Mouse (Mus musculus) retina, postnatal 1 day (tissue): ENCODE measurements around the gene Gmds.

Source experiments
- DNase-seq: peaks from one replicate; pipeline ENCODE4 v3.0.0-alpha.2; 2012

Gene Gmds

DNA sequence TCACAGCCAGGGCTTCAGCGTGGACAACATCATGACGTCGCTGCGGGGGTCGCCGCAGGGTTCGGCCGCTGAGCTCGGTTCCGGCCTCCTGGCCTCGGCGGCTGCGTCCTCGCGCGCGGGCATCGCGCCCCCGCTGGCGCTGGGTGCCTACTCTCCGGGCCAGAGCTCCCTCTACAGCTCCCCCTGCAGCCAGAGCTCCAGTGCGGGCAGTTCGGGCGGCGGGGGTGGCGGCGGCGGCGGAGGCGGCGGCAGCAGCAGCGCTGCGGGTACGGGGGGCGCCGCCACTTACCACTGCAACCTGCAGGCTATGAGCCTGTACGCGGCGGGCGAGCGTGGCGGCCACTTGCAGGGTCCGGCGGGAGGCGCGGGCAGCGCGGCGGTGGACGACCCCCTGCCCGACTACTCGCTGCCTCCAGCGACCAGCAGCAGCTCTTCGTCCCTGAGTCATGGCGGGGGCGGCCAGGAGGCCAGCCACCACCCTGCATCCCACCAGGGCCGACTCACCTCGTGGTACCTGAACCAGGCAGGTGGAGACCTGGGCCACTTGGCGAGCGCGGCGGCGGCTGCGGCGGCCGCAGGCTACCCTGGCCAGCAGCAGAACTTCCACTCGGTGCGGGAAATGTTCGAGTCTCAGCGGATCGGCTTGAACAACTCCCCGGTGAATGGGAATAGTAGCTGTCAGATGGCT is 530.3 kb downstream of the Gmds start:
- DNase-seq = peak; percentile 69

GRCm38 (mm10) chr13:31807736-31808115 is 530.8 kb downstream of the Gmds start:
- no peak for DNase-seq

DNA sequence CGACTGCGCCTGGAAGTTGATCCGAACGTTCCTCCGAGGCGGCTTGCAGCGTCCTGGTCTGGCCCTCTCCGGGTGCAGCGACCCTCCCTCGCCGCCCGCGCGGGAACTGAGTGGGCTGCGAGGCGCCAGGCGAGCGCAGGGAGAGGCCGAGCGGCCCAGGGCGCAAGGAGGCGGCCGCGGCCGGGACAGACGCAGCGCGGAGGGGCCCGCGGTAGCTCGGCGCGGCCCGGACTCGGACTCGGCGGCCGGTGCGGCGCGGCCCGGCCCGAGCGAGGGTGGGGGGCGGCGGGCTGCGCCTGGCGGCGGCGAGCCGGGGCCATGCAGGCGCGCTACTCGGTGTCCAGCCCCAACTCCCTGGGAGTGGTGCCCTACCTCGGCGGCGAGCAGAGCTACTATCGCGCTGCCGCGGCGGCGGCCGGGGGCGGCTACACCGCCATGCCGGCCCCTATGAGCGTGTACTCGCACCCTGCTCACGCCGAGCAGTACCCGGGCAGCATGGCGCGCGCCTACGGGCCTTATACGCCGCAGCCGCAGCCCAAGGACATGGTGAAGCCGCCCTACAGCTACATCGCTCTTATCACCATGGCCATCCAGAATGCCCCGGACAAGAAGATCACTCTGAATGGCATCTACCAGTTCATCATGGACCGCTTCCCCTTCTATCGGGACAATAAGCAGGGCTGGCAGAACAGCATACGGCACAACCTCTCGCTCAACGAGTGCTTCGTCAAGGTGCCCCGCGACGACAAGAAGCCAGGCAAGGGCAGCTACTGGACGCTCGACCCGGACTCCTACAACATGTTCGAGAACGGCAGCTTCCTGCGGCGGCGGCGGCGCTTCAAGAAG is 531.4 kb downstream of the Gmds start:
- DNase-seq = peak; percentile 61

DNA sequence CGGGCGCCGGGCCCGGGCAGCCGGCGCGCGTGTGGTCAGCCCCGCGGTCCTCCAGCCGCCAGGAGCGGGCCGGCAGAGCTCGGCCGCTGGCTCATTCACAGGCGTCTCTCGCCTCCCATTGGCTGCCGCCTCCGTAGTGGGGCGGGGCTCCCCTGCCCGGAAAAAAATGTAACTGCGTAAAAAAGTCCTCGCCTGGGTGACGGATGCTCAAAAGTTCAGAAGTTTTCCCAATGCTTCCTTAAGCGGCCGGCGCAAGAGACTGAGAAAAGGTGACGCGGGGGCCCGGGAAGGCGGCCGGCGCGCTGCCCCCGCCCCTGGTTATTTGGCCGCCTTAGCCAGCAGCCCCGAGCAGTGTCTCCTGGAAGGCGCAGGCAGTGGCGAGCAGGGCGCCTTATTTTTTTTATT is 532.1 kb downstream of the Gmds start, which contains the start of gene Foxc1:
Foxc1 (plus strand) TSS at position 206 of the 405 bp plus-strand sequence.
- DNase-seq = peak; percentile 87

GRCm38 (mm10) chr13:31805831-31806427 is 532.6 kb downstream of the Gmds start:
- no peak for DNase-seq

- no peak for DNase-seq
Measured at GRCm38 (mm10) chr13:31804571-31804970, 534.0 kb downstream of the Gmds start.

DNA sequence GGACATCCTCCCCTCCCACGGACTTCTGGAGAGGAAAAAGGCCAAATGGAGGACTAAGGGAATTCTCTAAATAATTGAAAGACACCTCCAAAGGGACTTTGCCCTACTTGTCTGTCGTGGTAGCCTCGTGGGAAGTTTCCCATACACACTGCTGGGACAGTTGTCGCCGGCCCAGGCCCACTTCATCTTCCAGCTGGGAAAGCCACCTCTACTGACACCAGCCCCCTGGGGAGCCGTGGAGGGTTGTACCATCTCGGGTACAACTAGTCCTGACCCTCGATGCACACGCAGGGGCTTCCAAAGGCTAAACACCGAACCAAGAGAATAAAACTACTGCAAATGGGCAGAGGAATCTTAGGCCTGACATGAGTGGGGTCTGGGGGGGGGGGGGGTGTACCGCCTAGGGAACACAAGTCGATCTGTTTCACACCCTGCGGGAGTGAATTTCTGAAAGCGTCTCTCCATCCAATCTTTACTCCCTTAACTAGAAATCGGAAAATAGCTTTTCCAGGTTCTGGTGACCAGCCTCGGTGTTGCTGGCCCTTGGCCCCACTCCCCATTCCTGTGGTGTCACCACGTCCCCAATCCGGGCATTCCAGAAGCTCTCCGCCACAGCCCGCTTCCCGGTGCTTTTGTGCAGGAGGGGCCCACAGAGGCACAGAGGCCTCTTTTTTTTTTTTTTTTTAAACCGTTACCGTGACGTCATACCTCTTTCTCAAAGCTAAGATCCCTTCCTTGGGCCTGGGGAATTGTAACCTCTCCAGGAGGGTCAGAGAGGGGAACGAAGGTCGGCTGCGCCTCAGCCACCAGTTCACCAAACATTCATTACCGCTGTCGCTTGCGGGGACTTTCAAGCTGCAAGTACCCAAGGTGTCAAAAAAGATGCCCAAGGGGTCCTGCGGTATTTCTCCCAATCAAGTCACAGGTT is 535.1 kb downstream of the Gmds start:
- peak; percentile 49 for DNase-seq

DNA sequence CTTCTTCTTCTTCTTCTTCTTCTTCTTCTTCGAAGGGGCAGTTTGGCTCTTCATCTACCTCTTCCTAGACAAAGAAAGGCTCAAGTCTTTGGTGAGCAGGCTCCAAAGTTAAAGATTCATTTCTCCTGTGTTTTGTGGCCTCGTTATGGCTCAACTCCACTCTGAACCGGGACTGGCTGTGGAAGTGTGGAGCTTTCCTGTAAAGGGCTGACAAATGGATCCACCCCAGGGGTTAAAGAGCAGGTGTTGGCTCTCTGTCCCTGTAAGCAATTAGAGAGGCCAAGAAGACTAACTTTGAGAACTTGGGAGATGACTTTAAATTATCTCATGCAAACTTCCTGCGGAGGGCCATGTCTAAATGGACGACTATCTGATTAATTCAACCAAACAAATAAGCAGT is 536.1 kb downstream of the Gmds start:
- DNase-seq = no peak

- no peak for DNase-seq
Measured at GRCm38 (mm10) chr13:31801703-31802305, 536.7 kb downstream of the Gmds start.

GRCm38 (mm10) chr13:31800581-31801576 is 537.7 kb downstream of the Gmds start:
- DNase-seq = peak; percentile 86

DNA sequence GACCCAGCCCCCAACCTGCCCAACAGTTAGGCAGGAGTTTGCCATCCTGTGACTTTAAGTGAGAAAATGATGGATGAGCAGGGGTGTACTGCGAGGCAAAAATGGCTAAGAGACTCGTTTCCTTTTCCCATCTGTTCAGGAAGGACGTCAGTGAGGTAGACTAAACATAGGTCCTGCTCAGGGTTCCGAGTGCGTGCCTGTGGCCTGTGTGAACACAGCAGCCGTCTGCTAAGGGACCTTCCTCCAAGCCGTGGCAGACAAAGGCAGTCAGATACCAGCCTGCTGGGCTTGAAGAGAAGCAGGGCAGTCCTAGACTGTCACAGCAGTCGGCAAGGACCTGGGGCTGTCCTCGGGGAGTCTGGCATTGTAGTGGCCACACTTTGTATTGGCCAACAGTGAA is 540.5 kb downstream of the Gmds start:
- no peak for DNase-seq

GRCm38 (mm10) chr13:31797346-31797745 is 541.2 kb downstream of the Gmds start:
- DNase-seq = no peak

GRCm38 (mm10) chr13:31793163-31793562 is 545.4 kb downstream of the Gmds start:
- DNase-seq = no peak

DNA sequence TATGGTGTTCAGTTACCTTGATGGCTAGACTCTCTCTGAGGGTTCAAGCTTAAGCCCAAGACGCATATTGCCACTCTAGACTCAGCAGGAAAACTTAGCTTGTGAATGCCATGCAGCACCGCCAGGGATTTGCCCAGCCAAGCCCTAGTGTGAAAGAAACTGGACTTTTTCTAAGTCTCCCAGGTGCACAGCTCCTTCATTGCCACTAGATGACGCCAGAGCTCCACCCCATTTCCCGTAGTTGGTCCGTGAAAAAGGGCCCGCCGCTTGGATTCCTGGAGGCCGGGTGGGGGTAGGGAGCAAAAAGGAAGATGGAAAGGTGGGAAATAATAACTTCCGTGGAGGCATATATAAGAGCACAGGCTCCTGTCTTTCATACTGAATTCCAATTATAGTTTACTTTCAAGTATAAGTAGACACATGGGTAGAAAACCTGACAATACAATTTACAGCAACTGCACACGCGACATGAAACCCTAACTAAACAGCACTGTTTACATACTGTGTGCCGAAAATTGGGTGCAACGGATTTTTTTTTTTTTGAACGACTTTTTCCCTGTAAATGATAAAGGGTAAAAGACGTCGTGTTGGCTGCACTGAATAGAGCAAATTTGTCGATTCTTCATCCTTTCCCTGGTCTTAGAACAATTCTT is 545.9 kb downstream of the Gmds start:
- peak; percentile 78 for DNase-seq

- DNase-seq = no peak
Measured at GRCm38 (mm10) chr13:31784757-31785156, 553.8 kb downstream of the Gmds start.

- DNase-seq = no peak
Measured at GRCm38 (mm10) chr13:31782063-31782462, 556.5 kb downstream of the Gmds start.

- DNase-seq = no peak
Measured at GRCm38 (mm10) chr13:31780299-31780698, 558.2 kb downstream of the Gmds start.

DNA sequence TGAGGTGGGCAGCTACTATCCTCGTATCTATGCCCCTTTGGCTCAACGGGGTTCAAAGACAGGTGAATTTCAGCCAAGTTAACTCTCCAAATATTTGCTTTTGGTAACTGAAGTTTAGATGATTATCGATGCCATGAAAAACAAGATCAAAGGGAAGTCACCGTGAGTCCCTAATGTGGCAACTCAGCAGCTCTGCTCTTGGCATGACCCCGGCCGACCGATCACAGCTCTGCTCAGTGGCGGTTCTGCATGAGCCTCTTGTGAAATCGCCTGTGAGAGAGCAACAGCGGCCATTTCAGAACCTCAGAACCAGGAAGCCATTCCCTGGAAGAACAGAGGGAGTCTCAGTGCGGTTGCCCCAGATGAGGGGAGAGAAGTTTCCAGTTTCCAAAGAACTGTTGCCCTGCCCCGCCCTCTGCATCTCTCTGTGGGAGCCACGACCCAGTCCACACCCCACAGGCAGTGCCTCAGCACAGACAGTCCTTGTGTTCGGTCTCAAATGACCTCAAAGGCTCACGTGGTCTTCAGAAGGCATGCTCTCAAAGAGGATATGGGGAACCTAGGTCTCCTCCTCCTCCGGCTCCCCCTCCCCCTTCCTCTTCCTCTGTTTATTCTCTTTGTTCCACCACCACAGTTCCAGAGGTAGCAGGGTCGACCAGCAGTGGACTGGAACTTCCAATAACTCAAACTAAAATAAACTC is 559.1 kb downstream of the Gmds start:
- DNase-seq = no peak

DNA sequence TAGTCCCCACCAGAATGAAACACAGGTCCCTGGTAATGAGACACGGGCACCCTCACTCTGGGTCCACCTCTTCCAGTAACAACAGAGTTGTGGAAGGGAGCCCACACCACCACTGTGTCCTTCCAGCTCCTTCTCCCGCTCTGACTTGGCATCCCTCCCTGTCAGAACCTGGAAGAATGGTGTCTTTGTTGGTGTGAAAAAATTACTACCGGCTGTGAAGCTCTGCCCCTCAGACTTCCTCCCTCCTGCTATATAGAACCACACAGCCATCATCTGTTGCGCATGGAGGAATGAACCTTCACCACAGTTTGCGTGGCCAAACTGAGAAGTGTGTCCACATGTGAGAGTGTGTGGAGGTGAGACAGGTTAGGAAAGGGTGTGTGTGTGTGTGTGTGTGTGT is 562.8 kb downstream of the Gmds start:
- no peak for DNase-seq

GRCm38 (mm10) chr13:31772882-31773281 is 565.7 kb downstream of the Gmds start:
- DNase-seq = no peak
